Mouse (Mus musculus) neutrophil, adult 5-6 weeks (primary cell): Measurements from ENCODE around the gene Eif4g1. TPM values are rescaled to one million over a fixed set of nuclear protein-coding genes. Genes with fewer than 3 reads are reported as not detected.

Experiments used
- ATAC-seq: fragments of 151-379, 151-347 bp; 2 replicates; pipeline ENCODE4 v1.8.0; 2017; ENCODE audit warnings: mild to moderate bottlenecking, moderate TSS enrichment; ENCODE audit not compliant: insufficient number of reproducible peaks, poor library complexity, low FRiP score, severe bottlenecking; ENCODE audit errors: extremely low read depth
- total RNA-seq: library from RNA; stranded (forward); fragments of 200-1000 nt; gene quantifications from 2 replicates; pipeline ENCODE4 v1.2.3, GENCODE M21; 2017

Eif4g1 gene
- total RNA-seq, 1 experiment from 2014 or later, result 172 TPM

GRCm38 (mm10) chr16:20701729-20702521 is 33.8 kb downstream of the Eif4g1 start:
- ATAC-seq, result no peak

- no peak for ATAC-seq
Measured at GRCm38 (mm10) chr16:20702522-20702893, 34.4 kb downstream of the Eif4g1 start.

- ATAC-seq, result no peak
Measured at GRCm38 (mm10) chr16:20703071-20703470, 35.0 kb downstream of the Eif4g1 start.

- no peak for ATAC-seq
Measured at GRCm38 (mm10) chr16:20703699-20704400, 35.7 kb downstream of the Eif4g1 start.

- ATAC-seq, result no peak
Measured at GRCm38 (mm10) chr16:20705786-20706185, 37.7 kb downstream of the Eif4g1 start.

- ATAC-seq, result no peak
Measured at GRCm38 (mm10) chr16:20706407-20707055, 38.4 kb downstream of the Eif4g1 start.

GRCm38 (mm10) chr16:20708220-20708938 is 40.3 kb downstream of the Eif4g1 start:
- ATAC-seq, result no peak

GRCm38 (mm10) chr16:20708939-20709734 is 41.0 kb downstream of the Eif4g1 start:
- no peak for ATAC-seq

- ATAC-seq, result no peak
Measured at GRCm38 (mm10) chr16:20710370-20710769, 42.3 kb downstream of the Eif4g1 start.

GRCm38 (mm10) chr16:20710810-20711209 is 42.7 kb downstream of the Eif4g1 start:
- no peak for ATAC-seq

- no peak for ATAC-seq
Measured at GRCm38 (mm10) chr16:20712190-20712589, 44.1 kb downstream of the Eif4g1 start.

- no peak for ATAC-seq
Measured at GRCm38 (mm10) chr16:20712889-20713288, 44.8 kb downstream of the Eif4g1 start.

- no peak for ATAC-seq
Measured at GRCm38 (mm10) chr16:20714307-20715080, 46.4 kb downstream of the Eif4g1 start.

- ATAC-seq, result no peak
Measured at GRCm38 (mm10) chr16:20715161-20715560, 47.0 kb downstream of the Eif4g1 start.

- ATAC-seq, result no peak
Measured at GRCm38 (mm10) chr16:20715566-20715965, 47.5 kb downstream of the Eif4g1 start.

GRCm38 (mm10) chr16:20715976-20716840 is 48.1 kb downstream of the Eif4g1 start:
- ATAC-seq, result no peak

- ATAC-seq, result no peak
Measured at GRCm38 (mm10) chr16:20716841-20717180, 48.7 kb downstream of the Eif4g1 start.
